Mouse (Mus musculus) hindbrain, embryonic 14.5 days (tissue): ENCODE measurements around the gene Msi1. TPM values are rescaled to one million over a fixed set of nuclear protein-coding genes. Genes with fewer than 3 reads are reported as not detected.

Source experiments
- ATAC-seq: fragments of 200-750 bp; cut with Nextera tagmentation; 2 replicates; pipeline ENCODE4 v1.8.0; 2017; ENCODE audit warnings: moderate number of reproducible peaks, mild to moderate bottlenecking, moderate TSS enrichment, moderate library complexity; ENCODE audit not compliant: low FRiP score
- DNase-seq: peaks from one replicate; pipeline ENCODE4 v3.0.0-alpha.2; 2015; ENCODE audit warnings: low spot score
- H3K27ac ChIP-seq: fragments of 300-500 bp; sonication (generic); 2 replicates; pipeline ENCODE4 v1.5.1; 2014; ENCODE audit warnings: mild to moderate bottlenecking, moderate library complexity
- H3K27me3 ChIP-seq: fragments of 300-500 bp; sonication (generic); 2 replicates; pipeline ENCODE4 v1.6.1; 2014; ENCODE audit warnings: mild to moderate bottlenecking, low read length, mixed read lengths; ENCODE audit not compliant: control insufficient read depth, insufficient read depth
- H3K36me3 ChIP-seq: fragments of 300-500 bp; sonication (generic); replicated peaks from 2 replicates; pipeline ENCODE4 v1.6.1; 2014; ENCODE audit not compliant: control insufficient read depth, insufficient read depth
- H3K4me1 ChIP-seq: fragments of 300-500 bp; sonication (generic); replicated peaks from 2 replicates; pipeline ENCODE4 v1.6.1; 2014; ENCODE audit warnings: antibody characterized with exemption, low read length, mixed read lengths; ENCODE audit not compliant: control insufficient read depth, insufficient read depth
- H3K4me2 ChIP-seq: fragments of 300-500 bp; sonication (generic); replicated peaks from 2 replicates; pipeline ENCODE4 v1.6.1; 2014; ENCODE audit warnings: mild to moderate bottlenecking, moderate library complexity
- H3K4me3 ChIP-seq: fragments of 300-500 bp; sonication (generic); replicated peaks from 2 replicates; pipeline ENCODE4 v1.5.1; 2014; ENCODE audit warnings: mild to moderate bottlenecking, low read length
- H3K9ac ChIP-seq: fragments of 300-500 bp; sonication (generic); 2 replicates; pipeline ENCODE4 v1.6.1; 2014
- H3K9me3 ChIP-seq: fragments of 300-500 bp; sonication (generic); 2 replicates; pipeline ENCODE4 v1.6.1; 2016; ENCODE audit warnings: low read length; ENCODE audit not compliant: control insufficient read depth
- WGBS: fragments of 180-500 bp; shearing (Covaris S2); extraction: QIAGEN DNeasy Blood & Tissue Kit; methylation state at CpG from one replicate; pipeline ENCODE4 v1.1.7; 2014; 5-methylcytosine and 5-hydroxymethylcytosine counted together
- polyA plus RNA-seq: library from polyadenylated mRNA; unstranded; fragments of >200 nt; fragmentation: Nextera tagmentation; extraction: Ambion mirVana; gene quantifications from 2 replicates; pipeline ENCODE4 v1.2.1, GENCODE M21; 2014

The Msi1 gene
- polyA plus RNA-seq: 59.6 and 60.2 TPM in 2 replicates

- Histone ChIP-seq H3K9ac (peak within 1 kb of the TSS; percentile 100), H3K4me3 (peak within 1 kb of the TSS; percentile 98), H3K36me3 (peaks cover 20% of the 10 kb centered on the region), H3K9me3 (no peaks in the 10 kb centered on the region), H3K27me3 (no peaks in the 10 kb centered on the region), H3K27ac (peak within 1 kb of the TSS; percentile 100), H3K4me1 (peaks cover 47% of the 10 kb centered on the region), H3K4me2 (peak within 1 kb of the TSS; percentile 83)
- WGBS: under 1% methylated on average over 43 of the region's 117 CpGs
- DNase-seq (no peak), ATAC-seq (peak; percentile 72)
Measured at GRCm38 (mm10) chr5:115429359-115430186, at the start of gene Msi1. Gene Msi1 (plus strand): TSS chr5:115429599.

- no peak overlapping the region for H3K27ac ChIP-seq
- no peak overlapping the region for H3K4me2 ChIP-seq
- no peak overlapping the region for H3K4me3 ChIP-seq
- DNase-seq: no peak
- H3K36me3 ChIP-seq: no peaks in the 10 kb centered on the region
- no peaks in the 10 kb centered on the region for H3K27me3 ChIP-seq
- ATAC-seq: no peak
- H3K9me3 ChIP-seq: no peaks in the 10 kb centered on the region
- H3K9ac ChIP-seq: no peak overlapping the region
- 0 out of 2 replicates have a peak, but pooled peaks cover 5% of the 10 kb centered on the region for H3K4me1 ChIP-seq
- WGBS: 35% methylated on average over 9 of the region's 9 CpGs
Measured at GRCm38 (mm10) chr5:115391935-115392334, 37.5 kb upstream of the Msi1 start.

- Histone ChIP-seq H3K4me2 (no peak overlapping the region), H3K4me1 (0 out of 2 replicates have a peak, but pooled peaks cover 10% of the 10 kb centered on the region), H3K27ac (no peak overlapping the region), H3K36me3 (no peaks in the 10 kb centered on the region), H3K4me3 (no peak overlapping the region), H3K9ac (no peak overlapping the region), H3K9me3 (no peaks in the 10 kb centered on the region), H3K27me3 (no peaks in the 10 kb centered on the region)
- DNase-seq (no peak), ATAC-seq (no peak)
- 91% methylated on average over 1 of the region's 1 CpGs for whole genome bisulfite sequencing
Measured at GRCm38 (mm10) chr5:115392969-115393368, 36.4 kb upstream of the Msi1 start.

GRCm38 (mm10) chr5:115394223-115394622, 35.2 kb upstream of the Msi1 start:
- Histone ChIP-seq H3K9me3 (no peaks in the 10 kb centered on the region), H3K4me3 (no peak overlapping the region), H3K27ac (no peak overlapping the region), H3K9ac (no peak overlapping the region), H3K4me2 (no peak overlapping the region), H3K36me3 (no peaks in the 10 kb centered on the region), H3K4me1 (peaks cover 21% of the 10 kb centered on the region), H3K27me3 (no peaks in the 10 kb centered on the region)
- DNase-seq: no peak
- ATAC-seq: no peak
- under 1% methylated on average over 8 of the region's 8 CpGs for WGBS

GRCm38 (mm10) chr5:115394836-115395235, 34.6 kb upstream of the Msi1 start:
- no peak overlapping the region for H3K4me2 ChIP-seq
- H3K36me3 ChIP-seq: no peaks in the 10 kb centered on the region

GRCm38 (mm10) chr5:115396654-115397053, 32.7 kb upstream of the Msi1 start:
- Histone ChIP-seq H3K36me3 (no peaks in the 10 kb centered on the region), H3K27ac (no peak overlapping the region), H3K9ac (no peak overlapping the region), H3K4me2 (no peak overlapping the region), H3K4me1 (peaks cover 21% of the 10 kb centered on the region), H3K27me3 (no peaks in the 10 kb centered on the region), H3K4me3 (no peak overlapping the region), H3K9me3 (no peaks in the 10 kb centered on the region)
- ATAC-seq (no peak), DNase-seq (no peak)
- WGBS: 50% methylated on average over 11 of the region's 11 CpGs

More at GRCm38 (mm10) chr5:115394836-115395235, 34.6 kb upstream of the Msi1 start:
- no peak for ATAC-seq
- H3K9me3 ChIP-seq: no peaks in the 10 kb centered on the region
- peaks cover 21% of the 10 kb centered on the region for H3K4me1 ChIP-seq
- 27% methylated on average over 10 of the region's 10 CpGs for WGBS
- H3K27me3 ChIP-seq: no peaks in the 10 kb centered on the region
- no peak overlapping the region for H3K4me3 ChIP-seq
- DNase-seq: no peak
- no peak overlapping the region for H3K9ac ChIP-seq
- H3K27ac ChIP-seq: no peak overlapping the region

GRCm38 (mm10) chr5:115397839-115398780, 31.3 kb upstream of the Msi1 start:
- Histone ChIP-seq H3K4me1 (peaks cover 21% of the 10 kb centered on the region), H3K27ac (peak overlapping the region; percentile 76), H3K4me3 (peak overlapping the region; percentile 33), H3K4me2 (peak overlapping the region; percentile 78), H3K36me3 (no peaks in the 10 kb centered on the region), H3K27me3 (no peaks in the 10 kb centered on the region), H3K9me3 (no peaks in the 10 kb centered on the region), H3K9ac (peak overlapping the region; percentile 62)
- under 1% methylated on average over 48 of the region's 48 CpGs for WGBS
- ATAC-seq (peak; percentile 84), DNase-seq (peak; percentile 76)

- no peak for DNase-seq
- Histone ChIP-seq H3K27me3 (no peaks in the 10 kb centered on the region), H3K4me2 (no peak overlapping the region), H3K36me3 (no peaks in the 10 kb centered on the region), H3K4me3 (no peak overlapping the region), H3K4me1 (peaks cover 37% of the 10 kb centered on the region), H3K9ac (no peak overlapping the region), H3K9me3 (no peaks in the 10 kb centered on the region), H3K27ac (no peak overlapping the region)
- no peak for ATAC-seq
- 86% methylated on average over 8 of the region's 8 CpGs for WGBS
Measured at GRCm38 (mm10) chr5:115402063-115402462, 27.3 kb upstream of the Msi1 start.
